Mouse (Mus musculus) adrenal gland, postnatal 4 days (tissue): Measurements from ENCODE around the gene Arfgap3. TPM values are rescaled to one million over a fixed set of nuclear protein-coding genes. Genes with fewer than 3 reads are reported as not detected.
"Not testable (repeated sequence)": the region's sequence is repeated elsewhere in the genome, so short reads cannot be mapped to it uniquely, and the experiment has no call there.

Experiments
- DNase-seq, 2 experiments: peaks; one replicate each; pipeline ENCODE4 v3.0.0; 2021 to 2022; ENCODE audit warnings: low spot score in 2 of 2, mixed read lengths in 2 of 2
- long read RNA-seq, 2 experiments: library from polyadenylated mRNA; stranded (forward); transcript quantifications; one replicate each; pipeline ENCODE4 v2.0.0; 2021
- total RNA-seq, 2 experiments: library from RNA; stranded (reverse); gene quantifications; 2 replicates each; pipeline ENCODE4 v1.2.3; 2021

Gene Arfgap3
- 10 to 100 TPM; 36.0 to 36.7 TPM for total RNA-seq
- long read RNA-seq, experiment 1, partial matches to known transcripts: 5 of 27 reads
- long read RNA-seq, experiment 1, other reads (novel, unspliced or antisense): 18 of 27 reads
- long read RNA-seq, experiment 2, transcript Arfgap3-201 (16 exons, 2,619 nt): major isoform, 10 of 52 reads
- long read RNA-seq, experiment 2, partial matches to known transcripts: 7 of 52 reads
- long read RNA-seq, experiment 2, other reads (novel, unspliced or antisense): 33 of 52 reads

- DNase-seq: peak; percentile 89 to 94
Measured at GRCm38 (mm10) chr15:83349954-83350711, at the start of gene Arfgap3. Gene Arfgap3 (minus strand): TSS chr15:83350247.

- DNase-seq: no peak
Measured at GRCm38 (mm10) chr15:83392722-83393121, 42.7 kb upstream of the Arfgap3 start.

- no peak for DNase-seq
Measured at GRCm38 (mm10) chr15:83387911-83388310, 37.9 kb upstream of the Arfgap3 start.

GRCm38 (mm10) chr15:83383633-83384032 lies 33.6 kb upstream of the Arfgap3 start:
- DNase-seq: no peak

- DNase-seq: no peak
Measured at GRCm38 (mm10) chr15:83383136-83383535, 33.1 kb upstream of the Arfgap3 start.

GRCm38 (mm10) chr15:83382467-83382866 lies 32.4 kb upstream of the Arfgap3 start:
- no peak for DNase-seq

- DNase-seq: no peak
Measured at GRCm38 (mm10) chr15:83377153-83377552, 27.1 kb upstream of the Arfgap3 start.

GRCm38 (mm10) chr15:83375136-83375535 lies 25.1 kb upstream of the Arfgap3 start:
- DNase-seq: peak in 1 of 2 experiments; percentile 40

GRCm38 (mm10) chr15:83374076-83374475 lies 24.0 kb upstream of the Arfgap3 start:
- no peak for DNase-seq

GRCm38 (mm10) chr15:83368702-83369101 lies 18.7 kb upstream of the Arfgap3 start:
- not testable (repeated sequence) for DNase-seq

- no peak for DNase-seq
Measured at GRCm38 (mm10) chr15:83368261-83368660, 18.2 kb upstream of the Arfgap3 start.

GRCm38 (mm10) chr15:83366933-83367552 lies 17.0 kb upstream of the Arfgap3 start:
- DNase-seq: peak; percentile 45 to 55

- DNase-seq: no peak
Measured at GRCm38 (mm10) chr15:83365697-83366096, 15.7 kb upstream of the Arfgap3 start.

GRCm38 (mm10) chr15:83364194-83364593 lies 14.1 kb upstream of the Arfgap3 start:
- DNase-seq: no peak

GRCm38 (mm10) chr15:83362813-83363212 lies 12.8 kb upstream of the Arfgap3 start:
- DNase-seq: not testable (repeated sequence)

GRCm38 (mm10) chr15:83360899-83361298 lies 10.9 kb upstream of the Arfgap3 start:
- DNase-seq: not testable (repeated sequence)

GRCm38 (mm10) chr15:83360140-83360539 lies 10.1 kb upstream of the Arfgap3 start:
- no peak for DNase-seq

GRCm38 (mm10) chr15:83358476-83358875 lies 8.4 kb upstream of the Arfgap3 start:
- DNase-seq: no peak

GRCm38 (mm10) chr15:83351546-83351945 lies 1.5 kb upstream of the Arfgap3 start:
- no peak for DNase-seq

- DNase-seq: no peak
Measured at GRCm38 (mm10) chr15:83350859-83351258, 812 bp upstream of the Arfgap3 start.

GRCm38 (mm10) chr15:83349225-83349953 lies 658 bp downstream of the Arfgap3 start:
- DNase-seq: no peak
